Mouse (Mus musculus): ENCODE measurements around the gene Zc3h12d.
"Not testable (repeated sequence)": the region's sequence is repeated elsewhere in the genome, so short reads cannot be mapped to it uniquely, and the experiment has no call there.

Zc3h12d gene

DNA sequence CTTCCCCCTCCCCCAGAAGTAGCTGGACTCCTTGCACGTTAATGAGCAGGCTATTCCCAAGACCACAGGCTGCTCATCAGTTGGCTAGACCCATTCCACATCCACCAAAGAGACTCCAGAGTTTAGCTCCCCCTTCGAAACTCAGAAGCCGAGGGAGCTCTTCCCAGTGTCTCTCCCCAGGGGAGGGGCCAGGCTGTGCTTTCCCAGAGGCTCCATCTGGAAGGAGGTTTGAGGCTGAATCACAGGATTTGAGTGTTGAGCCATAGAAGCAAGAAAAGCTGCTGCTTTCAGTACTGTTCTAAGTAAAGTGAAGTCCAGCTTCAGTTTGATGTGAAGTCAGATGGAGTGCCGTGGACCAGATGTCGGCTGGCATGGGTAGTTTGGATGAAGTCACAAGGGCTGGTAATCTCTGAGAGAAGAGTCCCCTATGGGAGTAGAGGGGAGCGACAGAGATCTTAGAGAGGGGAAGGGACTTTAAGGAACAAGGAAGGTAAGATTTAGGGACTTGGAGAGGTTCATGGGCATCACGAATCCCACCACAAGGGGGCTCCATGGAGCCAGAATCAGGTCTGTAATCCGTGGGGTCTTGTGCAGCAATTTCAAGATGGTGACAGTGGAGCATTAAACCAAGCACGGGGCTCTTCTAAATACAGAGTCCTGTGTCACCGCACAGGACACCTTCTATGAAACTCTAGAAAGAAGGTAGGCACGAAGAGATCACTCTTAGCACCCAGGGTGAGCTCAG is 38.5 kb downstream of the Zc3h12d start:
- no peak for DNase-seq (ENCODE audit: extremely low read depth, insufficient read length, low spot score)

DNA sequence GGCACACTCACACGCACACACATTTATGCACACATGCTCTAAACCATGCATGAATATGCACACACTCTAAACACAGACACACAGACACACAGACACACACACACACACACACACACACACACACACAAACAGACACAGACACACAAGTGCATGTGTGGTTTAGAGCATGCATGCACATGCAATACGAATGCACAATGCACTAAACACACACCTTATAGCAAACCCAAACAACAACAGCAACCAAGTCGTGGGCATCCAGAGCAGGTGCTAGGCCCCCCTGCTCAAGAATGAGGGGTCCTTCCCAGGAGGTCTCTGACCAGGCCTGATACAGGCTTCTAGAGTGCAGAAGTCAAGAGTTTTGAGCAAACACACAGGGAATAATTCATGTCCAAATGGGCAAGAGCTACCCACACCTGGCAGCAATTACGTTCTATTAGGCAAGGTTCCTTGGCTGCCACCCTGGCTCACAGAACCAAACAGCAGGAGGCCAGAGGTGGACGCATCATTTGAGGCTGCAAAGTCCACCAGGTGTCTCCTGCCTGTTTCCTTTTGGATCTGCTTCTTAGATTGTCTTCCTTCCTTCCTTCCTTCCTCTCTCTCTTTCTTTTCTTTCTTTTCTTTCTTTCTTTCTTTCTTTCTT is 39.2 kb downstream of the Zc3h12d start:
- no peak for DNase-seq (ENCODE audit: extremely low read depth, insufficient read length, low spot score)

- DNase-seq (ENCODE audit: extremely low read depth, insufficient read length, low spot score), result no peak
Observed at GRCm38 (mm10) chr10:7874194-7874593, 41.9 kb downstream of the Zc3h12d start.

GRCm38 (mm10) chr10:7880283-7880682 is 48.0 kb downstream of the Zc3h12d start:
- not testable (repeated sequence) for DNase-seq (ENCODE audit: extremely low read depth, insufficient read length, low spot score)

- no peak for DNase-seq (ENCODE audit: extremely low read depth, insufficient read length, low spot score)
Observed at GRCm38 (mm10) chr10:7881971-7882370, 49.7 kb downstream of the Zc3h12d start.

- no peak for DNase-seq (ENCODE audit: extremely low read depth, insufficient read length, low spot score)
Observed at GRCm38 (mm10) chr10:7883524-7883923, 51.3 kb downstream of the Zc3h12d start.

GRCm38 (mm10) chr10:7888256-7888868 is 56.1 kb downstream of the Zc3h12d start:
- no peak for DNase-seq (ENCODE audit: extremely low read depth, insufficient read length, low spot score)

DNA sequence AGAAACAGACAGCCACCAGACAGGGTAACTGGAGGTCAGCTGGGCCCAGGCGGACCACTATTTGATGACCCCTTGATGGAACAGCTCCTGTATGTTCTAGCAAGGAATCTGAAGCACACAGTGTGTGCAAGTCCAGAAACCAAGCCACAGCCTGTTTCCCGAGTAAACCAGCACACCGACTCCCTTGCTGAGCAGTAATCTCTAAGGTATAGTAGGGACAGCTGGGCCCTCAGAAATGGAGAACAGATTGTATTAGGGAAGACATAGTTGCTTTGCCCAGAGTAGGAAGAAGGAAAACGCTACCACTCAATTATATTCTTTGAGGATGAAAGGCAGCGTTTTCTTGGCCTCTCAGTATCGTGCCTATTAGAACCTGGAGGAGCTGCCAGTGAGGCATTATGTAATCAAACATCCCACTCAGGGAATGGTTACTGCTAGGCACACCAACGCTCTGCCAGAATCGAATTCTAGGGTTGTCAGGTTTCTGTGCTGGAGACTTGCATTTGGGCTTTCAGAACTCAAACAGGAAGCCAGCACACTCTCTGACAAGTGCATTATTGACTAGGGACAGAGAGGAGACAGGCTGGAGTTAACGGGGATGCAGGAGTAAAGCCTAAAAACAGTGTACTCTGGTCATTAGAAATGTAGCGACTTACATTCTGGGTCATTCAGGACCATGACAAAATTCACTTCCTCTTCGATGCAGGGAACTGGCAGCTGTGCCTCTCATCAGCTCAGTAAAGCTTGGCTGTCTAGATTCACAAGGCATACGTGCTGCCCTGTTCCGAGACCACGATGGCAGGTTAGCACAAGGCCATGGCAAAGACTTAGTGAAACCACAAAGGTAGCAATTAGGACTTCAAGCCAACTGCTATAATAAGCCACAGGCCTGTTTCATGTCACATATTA is 68.7 kb downstream of the Zc3h12d start:
- no peak for DNase-seq (ENCODE audit: extremely low read depth, insufficient read length, low spot score)

GRCm38 (mm10) chr10:7904157-7904556 is 71.9 kb downstream of the Zc3h12d start:
- no peak for DNase-seq (ENCODE audit: extremely low read depth, insufficient read length, low spot score)

DNA sequence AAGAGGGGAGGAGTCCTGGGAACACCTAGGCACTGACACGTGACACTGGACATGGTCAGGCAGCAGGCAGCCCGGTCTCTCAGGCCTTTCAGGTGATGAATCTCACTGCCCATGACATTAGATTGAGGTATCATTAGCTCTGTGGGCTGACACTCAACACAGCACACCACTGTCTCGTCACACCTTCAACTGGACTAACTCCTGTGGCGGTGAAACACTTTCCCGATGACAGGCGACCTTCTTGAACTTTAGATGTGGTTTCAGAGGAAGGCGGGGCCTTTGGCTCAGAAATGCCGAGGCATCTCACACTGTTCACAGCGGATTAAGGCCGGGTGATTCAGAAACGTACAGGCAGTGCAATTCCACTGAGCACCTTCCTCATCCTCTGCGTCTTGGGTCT is 74.9 kb downstream of the Zc3h12d start:
- DNase-seq (ENCODE audit: extremely low read depth, insufficient read length, low spot score), result no peak

GRCm38 (mm10) chr10:7911268-7911667 is 79.0 kb downstream of the Zc3h12d start:
- DNase-seq (ENCODE audit: extremely low read depth, insufficient read length, low spot score), result no peak

All from 3134 (cell line).